Mouse (Mus musculus): ENCODE measurements at regions not wholly inside any gene's neighbourhood (a gene's known extent, or its start where the extent isn't known, plus 50 kb on each side); places are given as distances from the start of the nearest gene placed in this dataset.
A peak's percentile ranks its signal among the peaks of the same experiment; 100 is the strongest.

GRCm38 (mm10) chr6:133170548-133170947, 65.8 kb downstream of the Smim10l1 start:
- Histone ChIP-seq H3K4me1 (replicated peaks; ENCODE audit: low read depth, low read length) (no peaks in the 10 kb centered on the region), H3K36me3 (ENCODE audit: insufficient read depth, low read length) (no peaks in the 10 kb centered on the region), H3K27me3 (ENCODE audit: insufficient read depth, low read length) (no peaks in the 10 kb centered on the region), H3K4me3 (replicated peaks; ENCODE audit: low read length) (no peak overlapping the region), H3K9me3 (ENCODE audit: low read length) (no peaks in the 10 kb centered on the region)
- TF ChIP-seq CTCF (conservative IDR thresholded peaks at IDR 0.05; ENCODE audit: low read length) (no peak), POU5F1 (IDR thresholded peaks at IDR 0.05; ENCODE audit: borderline replicate concordance, low read length) (no peak), NANOG (IDR thresholded peaks at IDR 0.05; ENCODE audit: borderline replicate concordance, low read length) (no peak)

- Histone ChIP-seq H3K36me3 (ENCODE audit: insufficient read depth, low read length) (no peaks in the 10 kb centered on the region), H3K9me3 (ENCODE audit: low read length) (no peaks in the 10 kb centered on the region), H3K4me1 (replicated peaks; ENCODE audit: low read depth, low read length) (no peaks in the 10 kb centered on the region), H3K27me3 (ENCODE audit: insufficient read depth, low read length) (no peaks in the 10 kb centered on the region), H3K4me3 (replicated peaks; ENCODE audit: low read length) (no peak overlapping the region)
- TF ChIP-seq POU5F1 (IDR thresholded peaks at IDR 0.05; ENCODE audit: borderline replicate concordance, low read length) (no peak), CTCF (conservative IDR thresholded peaks at IDR 0.05; ENCODE audit: low read length) (peak; percentile 77)
Measured at GRCm38 (mm10) chr6:133171286-133171685, 66.6 kb downstream of the Smim10l1 start.

- H3K4me1 ChIP-seq (replicated peaks; ENCODE audit: low read depth, low read length), result no peaks in the 10 kb centered on the region
- H3K36me3 ChIP-seq (ENCODE audit: insufficient read depth, low read length), result no peaks in the 10 kb centered on the region
- H3K9me3 ChIP-seq (ENCODE audit: low read length), result peaks cover 20% of the 10 kb centered on the region
- TF ChIP-seq NANOG (IDR thresholded peaks at IDR 0.05; ENCODE audit: borderline replicate concordance, low read length) (no peak), CTCF (conservative IDR thresholded peaks at IDR 0.05; ENCODE audit: low read length) (peak; percentile 52), POU5F1 (IDR thresholded peaks at IDR 0.05; ENCODE audit: borderline replicate concordance, low read length) (no peak)
- H3K27me3 ChIP-seq (ENCODE audit: insufficient read depth, low read length), result no peaks in the 10 kb centered on the region
- H3K4me3 ChIP-seq (replicated peaks; ENCODE audit: low read length), result no peak overlapping the region
Measured at GRCm38 (mm10) chr6:133206173-133206572, 85.8 kb upstream of the 5530400C23Rik start.
